Mouse (Mus musculus): Measurements from ENCODE around the gene BC067074. TPM values are rescaled to one million over a fixed set of nuclear protein-coding genes. Genes with fewer than 3 reads are reported as not detected.
"Not testable (repeated sequence)": the region's sequence is repeated elsewhere in the genome, so short reads cannot be mapped to it uniquely, and the experiment has no call there.

Gene BC067074
- polyA plus RNA-seq, 1 experiment = 1.4 TPM

GRCm38 (mm10) chr13:113378980-113379410 lies 86.0 kb downstream of the BC067074 start:
- no peak overlapping the region for H3K4me3 ChIP-seq (ENCODE audit: control insufficient read depth, insufficient read depth, low read length)
- WGBS = 50% methylated on average over 8 of the region's 8 CpGs
- no peaks in the 10 kb centered on the region for H3K4me1 ChIP-seq (replicated peaks; ENCODE audit: control insufficient read depth, insufficient read depth, low read length)
- TF ChIP-seq POLR2A (IDR thresholded peaks at IDR 0.05; ENCODE audit: control insufficient read depth, extremely low read depth, insufficient read depth, low read length, poor library complexity) (no peak), CTCF (IDR thresholded peaks at IDR 0.05; ENCODE audit: borderline replicate concordance, control insufficient read depth, extremely low read depth, insufficient read depth, low read length, poor library complexity) (no peak)
- no peaks in the 10 kb centered on the region for H3K27me3 ChIP-seq (ENCODE audit: control insufficient read depth, insufficient read depth, low read length)
- H3K27ac ChIP-seq (ENCODE audit: control insufficient read depth, insufficient read depth, low read length) = no peak overlapping the region
- no peak for DNase-seq
- no peaks in the 10 kb centered on the region for H3K36me3 ChIP-seq (ENCODE audit: control insufficient read depth, insufficient read depth, low read length)

GRCm38 (mm10) chr13:113379766-113380309 lies 86.9 kb downstream of the BC067074 start:
- 73% methylated on average over 6 of the region's 6 CpGs for WGBS
- no peak for DNase-seq
- no peak overlapping the region for H3K4me3 ChIP-seq (ENCODE audit: control insufficient read depth, insufficient read depth, low read length)
- TF ChIP-seq CTCF (IDR thresholded peaks at IDR 0.05; ENCODE audit: borderline replicate concordance, control insufficient read depth, extremely low read depth, insufficient read depth, low read length, poor library complexity) (no peak), POLR2A (IDR thresholded peaks at IDR 0.05; ENCODE audit: control insufficient read depth, extremely low read depth, insufficient read depth, low read length, poor library complexity) (no peak)
- no peaks in the 10 kb centered on the region for H3K27me3 ChIP-seq (ENCODE audit: control insufficient read depth, insufficient read depth, low read length)
- H3K4me1 ChIP-seq (replicated peaks; ENCODE audit: control insufficient read depth, insufficient read depth, low read length) = no peaks in the 10 kb centered on the region
- no peaks in the 10 kb centered on the region for H3K36me3 ChIP-seq (ENCODE audit: control insufficient read depth, insufficient read depth, low read length)
- no peak overlapping the region for H3K27ac ChIP-seq (ENCODE audit: control insufficient read depth, insufficient read depth, low read length)

- 84% methylated on average over 1 of the region's 1 CpGs for WGBS
- no peak overlapping the region for H3K27ac ChIP-seq (ENCODE audit: control insufficient read depth, insufficient read depth, low read length)
- TF ChIP-seq CTCF (IDR thresholded peaks at IDR 0.05; ENCODE audit: borderline replicate concordance, control insufficient read depth, extremely low read depth, insufficient read depth, low read length, poor library complexity) (no peak), POLR2A (IDR thresholded peaks at IDR 0.05; ENCODE audit: control insufficient read depth, extremely low read depth, insufficient read depth, low read length, poor library complexity) (no peak)
- H3K4me3 ChIP-seq (ENCODE audit: control insufficient read depth, insufficient read depth, low read length) = no peak overlapping the region
- H3K27me3 ChIP-seq (ENCODE audit: control insufficient read depth, insufficient read depth, low read length) = no peaks in the 10 kb centered on the region
- no peak for DNase-seq
- no peaks in the 10 kb centered on the region for H3K36me3 ChIP-seq (ENCODE audit: control insufficient read depth, insufficient read depth, low read length)
- H3K4me1 ChIP-seq (replicated peaks; ENCODE audit: control insufficient read depth, insufficient read depth, low read length) = no peaks in the 10 kb centered on the region
Measured at GRCm38 (mm10) chr13:113381710-113382109, 88.8 kb downstream of the BC067074 start.

- WGBS = 58% methylated on average over 2 of the region's 2 CpGs
- no peaks in the 10 kb centered on the region for H3K27me3 ChIP-seq (ENCODE audit: control insufficient read depth, insufficient read depth, low read length)
- H3K4me1 ChIP-seq (replicated peaks; ENCODE audit: control insufficient read depth, insufficient read depth, low read length) = no peaks in the 10 kb centered on the region
- no peak for DNase-seq
- H3K4me3 ChIP-seq (ENCODE audit: control insufficient read depth, insufficient read depth, low read length) = no peak overlapping the region
- no peaks in the 10 kb centered on the region for H3K36me3 ChIP-seq (ENCODE audit: control insufficient read depth, insufficient read depth, low read length)
- TF ChIP-seq POLR2A (IDR thresholded peaks at IDR 0.05; ENCODE audit: control insufficient read depth, extremely low read depth, insufficient read depth, low read length, poor library complexity) (no peak), CTCF (IDR thresholded peaks at IDR 0.05; ENCODE audit: borderline replicate concordance, control insufficient read depth, extremely low read depth, insufficient read depth, low read length, poor library complexity) (no peak)
- no peak overlapping the region for H3K27ac ChIP-seq (ENCODE audit: control insufficient read depth, insufficient read depth, low read length)
Measured at GRCm38 (mm10) chr13:113382201-113382600, 89.2 kb downstream of the BC067074 start.

GRCm38 (mm10) chr13:113382770-113383169 lies 89.8 kb downstream of the BC067074 start:
- H3K27ac ChIP-seq (ENCODE audit: control insufficient read depth, insufficient read depth, low read length); H3K36me3 ChIP-seq (ENCODE audit: control insufficient read depth, insufficient read depth, low read length); H3K4me3 ChIP-seq (ENCODE audit: control insufficient read depth, insufficient read depth, low read length); H3K27me3 ChIP-seq (ENCODE audit: control insufficient read depth, insufficient read depth, low read length); DNase-seq; H3K4me1 ChIP-seq (replicated peaks; ENCODE audit: control insufficient read depth, insufficient read depth, low read length): not testable (repeated sequence)

GRCm38 (mm10) chr13:113393386-113393785 lies 100.4 kb downstream of the BC067074 start:
- Histone ChIP-seq H3K27ac (ENCODE audit: control insufficient read depth, insufficient read depth, low read length) (no peak overlapping the region), H3K4me3 (ENCODE audit: control insufficient read depth, insufficient read depth, low read length) (no peak overlapping the region), H3K27me3 (ENCODE audit: control insufficient read depth, insufficient read depth, low read length) (no peaks in the 10 kb centered on the region), H3K36me3 (ENCODE audit: control insufficient read depth, insufficient read depth, low read length) (no peaks in the 10 kb centered on the region), H3K4me1 (replicated peaks; ENCODE audit: control insufficient read depth, insufficient read depth, low read length) (no peaks in the 10 kb centered on the region)
- TF ChIP-seq CTCF (IDR thresholded peaks at IDR 0.05; ENCODE audit: borderline replicate concordance, control insufficient read depth, extremely low read depth, insufficient read depth, low read length, poor library complexity) = no peak
- TF ChIP-seq POLR2A (IDR thresholded peaks at IDR 0.05; ENCODE audit: control insufficient read depth, extremely low read depth, insufficient read depth, low read length, poor library complexity) = no peak
- no peak for DNase-seq
- WGBS = 92% methylated on average over 6 of the region's 6 CpGs

DNA sequence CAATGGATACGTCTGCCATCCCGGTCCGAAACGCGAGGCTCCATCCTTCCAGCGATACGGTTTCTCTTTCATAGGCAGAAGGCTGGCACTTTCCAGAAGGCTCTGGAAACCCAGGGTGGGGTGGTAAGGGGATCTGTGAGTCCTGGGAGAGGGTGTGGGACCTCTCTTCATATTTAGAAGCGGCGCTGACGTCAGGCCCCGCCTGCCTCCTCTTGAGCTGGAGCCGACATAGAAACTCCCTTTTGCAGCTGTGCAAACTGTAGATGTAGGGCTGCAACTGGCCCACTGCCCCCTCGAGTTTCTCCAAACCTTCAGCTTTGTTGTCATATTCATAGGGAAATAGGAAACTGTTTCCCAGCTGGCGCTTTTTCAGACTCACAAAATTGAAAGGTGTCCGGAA lies 101.6 kb downstream of the BC067074 start:
- no peak for TF ChIP-seq POLR2A (IDR thresholded peaks at IDR 0.05; ENCODE audit: control insufficient read depth, extremely low read depth, insufficient read depth, low read length, poor library complexity)
- TF ChIP-seq CTCF (IDR thresholded peaks at IDR 0.05; ENCODE audit: borderline replicate concordance, control insufficient read depth, extremely low read depth, insufficient read depth, low read length, poor library complexity) = no peak
- H3K27me3 ChIP-seq (ENCODE audit: control insufficient read depth, insufficient read depth, low read length) = no peaks in the 10 kb centered on the region
- no peak for DNase-seq
- no peaks in the 10 kb centered on the region for H3K4me1 ChIP-seq (replicated peaks; ENCODE audit: control insufficient read depth, insufficient read depth, low read length)
- no peak overlapping the region for H3K4me3 ChIP-seq (ENCODE audit: control insufficient read depth, insufficient read depth, low read length)
- WGBS = 92% methylated on average over 15 of the region's 15 CpGs
- H3K27ac ChIP-seq (ENCODE audit: control insufficient read depth, insufficient read depth, low read length) = no peak overlapping the region
- no peaks in the 10 kb centered on the region for H3K36me3 ChIP-seq (ENCODE audit: control insufficient read depth, insufficient read depth, low read length)
